ENCODE assay signal across 8 mouse cellular contexts in the genomic region with DNA sequence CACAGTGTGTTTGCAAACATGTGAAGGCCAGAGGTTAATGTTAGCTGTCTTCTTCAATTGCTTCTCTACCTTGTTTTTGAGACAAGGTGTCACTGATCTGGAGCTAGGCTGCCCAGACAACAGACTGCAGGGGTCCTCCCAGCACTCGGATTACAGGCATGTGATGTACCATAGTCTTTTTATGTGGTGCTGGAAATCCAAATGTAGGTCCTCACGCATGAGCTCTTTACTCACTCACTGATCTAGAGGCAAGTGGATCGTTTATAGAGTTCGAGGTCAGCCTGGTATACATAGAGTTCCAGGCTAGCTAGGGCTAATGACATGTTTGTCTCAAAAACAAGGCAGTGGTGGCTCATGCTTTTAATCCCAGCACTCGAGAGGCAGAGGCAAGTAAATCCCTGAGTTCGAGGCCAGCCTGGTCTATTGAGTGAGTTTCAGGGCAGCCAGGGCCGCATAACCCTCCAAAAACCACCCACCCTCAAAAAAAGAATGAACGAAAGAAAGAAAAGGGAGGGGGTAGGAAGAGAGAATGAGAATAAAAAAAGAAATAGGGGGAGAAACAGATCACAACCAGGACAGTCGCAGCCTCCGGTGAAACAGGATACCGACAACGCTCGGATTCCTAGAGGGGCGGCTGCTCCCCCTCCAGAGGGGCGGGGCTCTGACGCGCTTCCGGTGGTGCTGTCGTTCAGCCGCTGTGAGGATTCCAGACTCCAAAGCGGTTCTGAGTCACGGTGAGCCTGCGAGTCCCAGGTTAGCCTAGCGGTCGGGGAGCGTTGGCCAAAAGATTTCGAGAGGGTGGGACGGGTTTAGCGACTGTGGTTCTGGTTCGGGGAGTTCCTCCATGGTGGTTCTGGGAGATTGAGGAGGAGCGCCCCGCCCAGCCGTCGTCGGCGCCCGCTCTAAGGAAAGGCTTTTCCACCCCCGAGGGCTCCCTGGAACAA. TPM values are rescaled to one million over a fixed set of nuclear protein-coding genes. Genes with fewer than 3 reads are reported as not detected.
A peak's percentile ranks its signal among the peaks of the same experiment; 100 is the strongest.
DNase-seq lines count a peak whose midpoint lies in the region; ATAC-seq and TF ChIP-seq lines count a peak whose summit lies in the region.

Gene Zscan21 (plus strand): TSS at position 649 of the 944 bp plus-strand sequence.

- DNase-seq in CD8-positive naive resting alpha-beta T cell, adult 2 months (ENCODE audit: low read depth in 2 of 2, low spot score in 2 of 2) = peak; percentile 85 to 91
- peak; percentile 90 for DNase-seq in c-Kit-positive CD71-negative TER-119-negative erythroid progenitor cells, embryonic 14.5 days (ENCODE audit: low read depth)
- DNase-seq in forebrain, embryonic 10.5 days (ENCODE audit: extremely low spot score, low spot score) = peak; percentile 90
- DNase-seq in kidney, postnatal 25 days = peak; percentile 89 to 94
- peak; percentile 80 to 83 (median 80) for DNase-seq in liver, embryonic 14.5 days (ENCODE audit: low read depth in 3 of 3, low spot score in 3 of 3)
- peak; percentile 93 for DNase-seq in neural tube, embryonic 11.5 days (ENCODE audit: low spot score)
- peak; percentile 94 for DNase-seq in stomach, postnatal 0 days (ENCODE audit: low spot score)

- peaks cover 15% of the 10 kb centered on the region for H3K4me1 ChIP-seq in forebrain, embryonic 10.5 days
- H3K4me1 ChIP-seq in heart, embryonic 15.5 days (replicated peaks) = peaks cover 20% of the 10 kb centered on the region
- H3K4me1 ChIP-seq in liver, embryonic 14.5 days (replicated peaks; ENCODE audit: control insufficient read depth in 2 of 2, insufficient read depth in 2 of 2, low read length in 1 of 2) = peaks cover 14 to 21% of the 10 kb centered on the region in 2 experiments
- H3K4me1 ChIP-seq in neural tube, embryonic 11.5 days (ENCODE audit: control insufficient read depth, insufficient read depth, low read length) = peaks cover 3% of the 10 kb centered on the region; the same call in 1 of the 2 replicates
- H3K4me1 ChIP-seq in stomach, postnatal 0 days (replicated peaks; ENCODE audit: control insufficient read depth, insufficient read depth) = no peaks in the 10 kb centered on the region

- H3K27me3 ChIP-seq in forebrain, embryonic 10.5 days (ENCODE audit: poor library complexity, severe bottlenecking) = no peaks in the 10 kb centered on the region
- H3K27me3 ChIP-seq in heart, embryonic 15.5 days = no peaks in the 10 kb centered on the region
- H3K27me3 ChIP-seq in liver, embryonic 14.5 days (ENCODE audit: control insufficient read depth, insufficient read depth, low read length) = no peaks in the 10 kb centered on the region
- no peaks in the 10 kb centered on the region for H3K27me3 ChIP-seq in neural tube, embryonic 11.5 days (ENCODE audit: control insufficient read depth, insufficient read depth, low read length)
- no peaks in the 10 kb centered on the region for H3K27me3 ChIP-seq in stomach, postnatal 0 days (ENCODE audit: control insufficient read depth, insufficient read depth, low read length)

- ATAC-seq in heart, embryonic 15.5 days (replicated peaks; ENCODE audit: insufficient number of reproducible peaks, insufficient read depth, low FRiP score, low read depth) = peak; percentile 96
- peak; percentile 97 for ATAC-seq in liver, embryonic 14.5 days (ENCODE audit: insufficient read depth)
- peak; percentile 92 for ATAC-seq in neural tube, embryonic 11.5 days (ENCODE audit: insufficient read depth, low FRiP score, low TSS enrichment)
- ATAC-seq in stomach, postnatal 0 days (ENCODE audit: low FRiP score, low TSS enrichment) = peak; percentile 97

- H3K4me2 ChIP-seq in heart, embryonic 15.5 days = peak within 1 kb of the TSS; percentile 69
- peak within 1 kb of the TSS; percentile 88 for H3K4me2 ChIP-seq in liver, embryonic 14.5 days (ENCODE audit: low read depth)
- peak within 1 kb of the TSS; percentile 61 for H3K4me2 ChIP-seq in neural tube, embryonic 11.5 days (ENCODE audit: low read depth)
- peak within 1 kb of the TSS; percentile 54 for H3K4me2 ChIP-seq in stomach, postnatal 0 days (replicated peaks; ENCODE audit: low read depth)

- 7% methylated on average over 38 of the region's 38 CpGs for WGBS in forebrain, embryonic 10.5 days
- WGBS in heart, embryonic 15.5 days = 6% methylated on average over 38 of the region's 38 CpGs
- WGBS in liver, embryonic 14.5 days (ENCODE audit: insufficient replicate concordance) = 7% methylated on average over 38 of the region's 38 CpGs
- 6% methylated on average over 38 of the region's 38 CpGs for WGBS in neural tube, embryonic 11.5 days
- 6% methylated on average over 38 of the region's 38 CpGs for WGBS in stomach, postnatal 0 days

- peak within 1 kb of the TSS; percentile 83 for H3K9ac ChIP-seq in heart, embryonic 15.5 days
- peak within 1 kb of the TSS; percentile 85 for H3K9ac ChIP-seq in liver, embryonic 14.5 days (replicated peaks)
- H3K9ac ChIP-seq in neural tube, embryonic 11.5 days (ENCODE audit: low read length) = peak within 1 kb of the TSS; percentile 81
- H3K9ac ChIP-seq in stomach, postnatal 0 days (ENCODE audit: low read length) = peak within 1 kb of the TSS; percentile 66

- no peaks in the 10 kb centered on the region for H3K9me3 ChIP-seq in forebrain, embryonic 10.5 days
- H3K9me3 ChIP-seq in heart, embryonic 15.5 days (replicated peaks) = no peaks in the 10 kb centered on the region
- H3K9me3 ChIP-seq in liver, embryonic 14.5 days (ENCODE audit: control insufficient read depth, low read length) = no peaks in the 10 kb centered on the region
- no peaks in the 10 kb centered on the region for H3K9me3 ChIP-seq in neural tube, embryonic 11.5 days (ENCODE audit: control insufficient read depth, low read length)
- H3K9me3 ChIP-seq in stomach, postnatal 0 days (ENCODE audit: control insufficient read depth, low read length) = no peaks in the 10 kb centered on the region

- no peak for TF ChIP-seq EP300 in liver, embryonic 14.5 days (IDR thresholded peaks at IDR 0.05; ENCODE audit: low read depth)
- no peak for TF ChIP-seq EP300 in stomach, postnatal 0 days (optimal IDR thresholded peaks at IDR 0.05)

- TF ChIP-seq CTCF in liver, embryonic 14.5 days (IDR thresholded peaks at IDR 0.05; ENCODE audit: low read depth) = peak; percentile 43; the same call in 1 of the 2 replicates
- TF ChIP-seq CTCF in stomach, postnatal 0 days (IDR thresholded peaks at IDR 0.05; ENCODE audit: low read depth) = peak; percentile 47

- H3K4me3 ChIP-seq in forebrain, embryonic 10.5 days = peak within 1 kb of the TSS; percentile 73
- peak within 1 kb of the TSS; percentile 76 for H3K4me3 ChIP-seq in heart, embryonic 15.5 days
- peak within 1 kb of the TSS; percentile 85 to 98 for H3K4me3 ChIP-seq in liver, embryonic 14.5 days (ENCODE audit: insufficient read depth in 1 of 2, low read depth in 2 of 2, low read length in 2 of 2)
- peak within 1 kb of the TSS; percentile 66 for H3K4me3 ChIP-seq in neural tube, embryonic 11.5 days (ENCODE audit: low read depth, low read length)
- peak within 1 kb of the TSS; percentile 62 for H3K4me3 ChIP-seq in stomach, postnatal 0 days (ENCODE audit: low read depth, low read length)

- H3K27ac ChIP-seq in forebrain, embryonic 10.5 days = peak within 1 kb of the TSS; percentile 95
- H3K27ac ChIP-seq in heart, embryonic 15.5 days = peak within 1 kb of the TSS; percentile 95
- peak within 1 kb of the TSS; percentile 86 for H3K27ac ChIP-seq in liver, embryonic 14.5 days
- peak within 1 kb of the TSS; percentile 69 for H3K27ac ChIP-seq in neural tube, embryonic 11.5 days (ENCODE audit: low read depth, low read length)
- peak within 1 kb of the TSS; percentile 90 for H3K27ac ChIP-seq in stomach, postnatal 0 days (replicated peaks)

- H3K36me3 ChIP-seq in forebrain, embryonic 10.5 days (replicated peaks) = peaks cover 25% of the 10 kb centered on the region
- peaks cover 15% of the 10 kb centered on the region for H3K36me3 ChIP-seq in heart, embryonic 15.5 days
- H3K36me3 ChIP-seq in liver, embryonic 14.5 days (replicated peaks; ENCODE audit: control insufficient read depth, insufficient read depth, low read depth) = no peaks in the 10 kb centered on the region; the same call in 1 of the 2 replicates
- 0 out of 2 replicates have a peak, but pooled peaks cover 2% of the 10 kb centered on the region for H3K36me3 ChIP-seq in neural tube, embryonic 11.5 days (ENCODE audit: control insufficient read depth, insufficient read depth, low read length)
- 0 out of 2 replicates have a peak, but pooled peaks cover 2% of the 10 kb centered on the region for H3K36me3 ChIP-seq in stomach, postnatal 0 days (ENCODE audit: control insufficient read depth, insufficient read depth, low read length)

RNA-seq across cellular contexts. Expression of gene Zscan21, which starts in this region (rescaled TPM):
- polyA plus RNA-seq in forebrain, embryonic 10.5 days (2016; fragmentation: Nextera tagmentation; extraction: Ambion mirVana) = 98.4 and 105 TPM in 2 replicates
- polyA plus RNA-seq in heart, embryonic 15.5 days (2015; fragmentation: Nextera tagmentation; extraction: Ambion mirVana) = 31.2 and 45.8 TPM in 2 replicates
- 5.3 and 7.7 TPM in 2 replicates for polyA plus RNA-seq in liver, embryonic 14.5 days (2012; rRNA removed)
- 13.3 and 13.9 TPM in 2 replicates for polyA plus RNA-seq in liver, embryonic 14.5 days (2014; fragmentation: Nextera tagmentation; extraction: Ambion mirVana)
- 126 and 128 TPM in 2 replicates for polyA plus RNA-seq in neural tube, embryonic 11.5 days (2014; fragmentation: Nextera tagmentation; extraction: Ambion mirVana)
- polyA plus RNA-seq in stomach, postnatal 0 days (2015; fragmentation: Nextera tagmentation; extraction: Ambion mirVana) = 20.0 and 20.4 TPM in 2 replicates

Comparison
In these comparisons a context has a peak if more than half of its experiments do, and no peak if none do; other contexts are left out.
1. Peak in every context shown above with its lines: DNase-seq, ATAC-seq, H3K4me3 ChIP-seq and H3K27ac ChIP-seq.